Mouse (Mus musculus): ENCODE results near the gene Mrpl19.

Gene Mrpl19

DNA sequence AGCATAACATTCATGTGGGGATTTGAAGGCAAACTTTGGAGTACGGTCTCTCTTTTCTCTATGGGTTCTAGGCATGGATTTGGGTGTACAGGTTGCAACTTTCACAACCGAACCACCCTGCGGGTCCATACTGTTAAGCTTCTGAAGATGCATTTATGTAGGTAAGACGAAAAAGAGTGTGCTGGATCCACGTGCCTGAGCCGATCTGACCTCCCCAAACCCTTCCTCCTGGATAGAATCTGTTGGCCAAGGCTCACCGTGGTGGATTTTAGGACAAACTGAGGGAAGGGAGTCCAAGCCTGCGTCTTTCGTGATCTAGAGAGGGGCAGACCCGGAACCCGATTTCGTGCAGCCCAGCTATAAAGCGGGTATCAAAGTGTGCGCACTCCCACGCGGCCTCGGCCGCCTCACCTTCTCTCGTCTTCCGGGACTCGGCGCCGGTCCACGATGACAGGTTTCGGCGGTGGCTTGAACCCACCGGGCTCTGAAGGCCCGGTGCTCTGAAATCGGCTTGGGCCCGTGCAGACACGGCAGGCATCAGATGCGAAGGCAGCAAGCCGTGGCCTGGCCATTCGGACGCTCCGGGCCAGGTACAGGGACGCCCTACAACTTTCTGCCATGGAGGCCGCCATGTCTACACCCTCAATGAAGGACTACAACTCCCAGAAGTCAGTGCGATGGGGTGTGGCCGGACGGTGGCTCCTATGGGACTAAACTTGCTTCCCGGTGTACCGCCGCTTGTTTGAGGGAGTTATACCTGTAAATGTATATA, at the start of gene Mrpl19:
Gene Mrpl19, minus strand, starts transcription at position 663 of the 772 bp plus-strand sequence.
- in situ Hi-C loops (cut with MboI, MseI), result loop anchor here (5.0 kb wide), 1 partner anchor 687 kb away; no protein-coding TSS in a partner anchor

- in situ Hi-C loops (cut with MboI, MseI), result loop anchor here (10.0 kb wide), 1 partner anchor 1228 kb away; no protein-coding TSS in a partner anchor
Measured at GRCm38 (mm10) chr6:82012392-82012791, 46.6 kb upstream of the Mrpl19 start.

- in situ Hi-C loops (cut with MboI, MseI), result loop anchor here (10.0 to 25.0 kb wide), 2 partner anchors 205 to 622 kb away; no protein-coding TSS in a partner anchor
Measured at GRCm38 (mm10) chr6:81990049-81990810, 24.5 kb upstream of the Mrpl19 start.

DNA sequence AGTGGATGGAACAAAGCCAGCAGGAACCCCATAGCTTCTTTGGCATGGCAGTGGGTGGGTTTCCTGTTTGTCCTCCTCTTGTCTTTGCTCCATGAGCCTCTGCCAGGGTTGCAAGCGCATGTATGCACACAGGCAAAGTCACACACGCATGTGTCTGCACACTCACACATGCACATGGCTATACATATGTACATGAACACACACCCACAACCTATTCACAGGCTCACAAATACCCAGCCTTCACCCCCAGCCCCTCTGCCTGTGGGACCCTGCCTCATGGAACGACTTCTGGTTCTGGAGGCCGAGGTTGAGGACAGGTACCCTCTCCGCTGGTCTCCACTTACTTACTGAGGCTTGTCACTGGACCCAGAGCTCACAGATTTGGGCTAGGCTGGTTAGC, 22.6 kb upstream of the Mrpl19 start:
- in situ Hi-C loops (cut with MboI, MseI), result loop anchor here (10.0 to 25.0 kb wide), 2 partner anchors 126 to 624 kb away; no protein-coding TSS in a partner anchor

- in situ Hi-C loops (cut with MboI, MseI), result loop anchor here (10.0 to 25.0 kb wide), 2 partner anchors 127 to 625 kb away; no protein-coding TSS in a partner anchor
Measured at GRCm38 (mm10) chr6:81987580-81987979, 21.8 kb upstream of the Mrpl19 start.

DNA sequence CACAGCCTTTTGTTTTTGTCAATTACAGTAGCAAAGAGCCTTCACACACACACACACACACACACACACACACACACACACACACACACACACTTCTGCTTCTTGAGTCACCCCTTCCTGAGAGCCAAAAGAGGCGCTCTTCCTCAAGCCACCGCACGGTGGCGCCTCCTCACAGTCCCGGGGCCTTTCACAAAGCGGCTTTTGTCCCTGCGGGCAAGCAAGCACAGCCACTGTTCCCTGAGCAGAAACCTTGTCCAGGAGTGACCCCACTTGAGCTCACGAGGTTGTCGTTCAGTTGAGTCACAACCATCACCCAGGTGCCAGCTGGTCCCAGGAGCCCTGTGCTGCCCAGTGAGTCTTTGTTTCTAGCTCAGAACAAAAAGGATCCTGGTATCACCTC, 21.3 kb upstream of the Mrpl19 start:
- in situ Hi-C loops (cut with MboI, MseI), result loop anchor here (10.0 to 25.0 kb wide), 2 partner anchors 128 to 625 kb away; no protein-coding TSS in a partner anchor

GRCm38 (mm10) chr6:81986599-81986998, 20.8 kb upstream of the Mrpl19 start:
- in situ Hi-C loops (cut with MboI, MseI), result loop anchor here (10.0 to 25.0 kb wide), 2 partner anchors 128 to 626 kb away; no protein-coding TSS in a partner anchor

- in situ Hi-C loops (cut with MboI, MseI), result loop anchor here (10.0 to 25.0 kb wide), 2 partner anchors 129 to 626 kb away; no protein-coding TSS in a partner anchor
Measured at GRCm38 (mm10) chr6:81986171-81986570, 20.4 kb upstream of the Mrpl19 start.

DNA sequence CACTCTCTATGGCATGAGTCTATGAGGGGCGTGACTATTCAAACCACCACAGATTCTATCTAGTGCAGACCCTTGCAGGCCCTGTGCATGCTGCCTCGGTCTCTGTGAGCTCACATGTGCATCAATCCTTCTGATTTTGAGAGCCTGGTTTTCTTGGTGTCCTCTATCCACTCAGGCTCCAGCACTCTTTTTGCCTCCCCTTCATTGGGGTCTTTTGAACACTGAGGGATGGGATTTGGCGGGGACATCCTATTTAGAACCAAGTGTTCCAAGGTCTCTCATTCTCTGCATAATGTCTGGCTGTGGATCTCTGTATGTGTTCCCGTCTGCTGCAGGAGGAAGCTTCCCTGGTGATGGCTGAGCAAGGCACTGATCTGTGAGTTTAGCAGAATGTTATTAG, 13.5 kb upstream of the Mrpl19 start:
- in situ Hi-C loops (cut with MboI, MseI), result loop anchor here (5.0 to 25.0 kb wide), 2 partner anchors 633 to 733 kb away; no protein-coding TSS in a partner anchor

DNA sequence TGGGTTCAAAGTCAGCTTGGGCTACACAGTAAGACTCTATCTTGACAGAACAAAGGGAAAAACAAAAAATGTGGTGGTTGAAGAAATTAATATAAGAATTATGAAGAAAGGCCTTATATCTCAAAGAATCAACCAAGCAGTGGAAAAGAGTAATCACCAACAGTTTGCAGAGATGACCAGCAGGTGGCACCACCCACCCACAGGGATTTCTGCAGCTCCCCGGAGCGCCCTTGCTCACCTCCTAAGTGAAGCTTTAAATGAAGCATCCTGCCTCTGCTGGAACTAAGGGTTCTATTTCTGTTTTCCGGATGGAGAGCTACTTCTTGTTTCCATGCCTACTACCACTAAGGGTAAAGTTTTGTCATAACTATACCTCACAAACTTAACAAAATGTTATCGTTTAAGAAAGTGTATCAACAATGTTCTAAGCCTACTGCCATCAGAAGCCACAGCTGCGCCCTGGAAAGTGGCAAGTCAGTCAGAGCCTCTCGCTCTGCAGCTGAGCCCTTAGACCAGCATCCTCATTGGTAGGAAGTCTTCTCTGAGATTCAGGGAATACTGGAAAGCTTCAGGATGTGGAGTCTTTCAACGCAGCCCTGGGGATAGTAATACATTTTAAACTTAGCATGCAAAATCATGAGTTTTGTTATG, 10.3 kb upstream of the Mrpl19 start:
- in situ Hi-C loops (cut with MboI, MseI), result loop anchor here (5.0 to 25.0 kb wide), 2 partner anchors 636 to 736 kb away; no protein-coding TSS in a partner anchor

GRCm38 (mm10) chr6:81972595-81972994, 6.8 kb upstream of the Mrpl19 start:
- in situ Hi-C loops (cut with MboI, MseI), result no loop called here

DNA sequence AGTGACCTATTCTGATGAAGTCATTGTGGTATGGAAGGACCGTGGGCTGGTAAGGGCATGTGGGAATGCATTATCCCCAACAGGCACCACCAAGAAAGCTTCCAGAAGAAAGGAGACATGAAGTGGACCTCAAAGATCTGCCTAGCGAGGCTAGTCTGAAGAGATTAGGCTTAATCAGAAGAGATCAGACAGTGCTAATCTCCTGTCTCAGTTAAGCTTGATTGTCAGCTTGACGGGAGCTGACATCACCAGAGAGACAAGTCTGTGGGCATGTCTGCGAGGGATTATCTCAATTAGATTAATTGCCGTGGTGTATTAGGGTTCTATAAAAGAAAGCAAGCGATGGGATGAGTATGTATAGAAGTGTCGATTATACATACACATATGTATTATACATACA, 5.4 kb upstream of the Mrpl19 start:
- in situ Hi-C loops (cut with MboI, MseI), result no loop called here

DNA sequence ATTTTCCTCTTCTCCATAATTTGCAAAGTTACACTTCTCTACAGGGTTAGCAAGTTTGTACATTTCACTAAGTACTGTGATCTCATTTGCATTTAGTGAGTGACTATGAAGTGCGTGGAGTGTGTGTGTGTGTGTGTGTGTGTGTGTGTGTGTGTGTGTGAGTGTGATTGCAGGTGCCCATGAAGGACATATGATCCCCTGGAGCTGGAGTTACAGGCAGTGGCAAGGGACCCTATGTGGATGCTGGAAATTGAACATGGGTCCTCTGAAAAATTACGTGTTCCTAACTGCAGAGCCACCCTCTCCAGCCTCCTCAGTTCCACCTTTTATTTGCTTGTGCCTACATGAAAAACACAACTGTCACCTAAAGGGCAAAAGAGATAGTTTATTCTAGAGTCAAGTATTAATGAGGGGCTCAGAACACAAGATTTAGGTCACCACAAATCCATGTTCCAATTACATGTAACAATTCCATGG, 348 bp upstream of the Mrpl19 start:
- in situ Hi-C loops (cut with MboI, MseI), result loop anchor here (5.0 kb wide), 1 partner anchor 686 kb away; no protein-coding TSS in a partner anchor

GRCm38 (mm10) chr6:81960284-81960683, 5.5 kb downstream of the Mrpl19 start:
- in situ Hi-C loops (cut with MboI, MseI), result no loop called here

- in situ Hi-C loops (cut with MboI, MseI), result no loop called here
Measured at GRCm38 (mm10) chr6:81959866-81960265, 5.9 kb downstream of the Mrpl19 start.

DNA sequence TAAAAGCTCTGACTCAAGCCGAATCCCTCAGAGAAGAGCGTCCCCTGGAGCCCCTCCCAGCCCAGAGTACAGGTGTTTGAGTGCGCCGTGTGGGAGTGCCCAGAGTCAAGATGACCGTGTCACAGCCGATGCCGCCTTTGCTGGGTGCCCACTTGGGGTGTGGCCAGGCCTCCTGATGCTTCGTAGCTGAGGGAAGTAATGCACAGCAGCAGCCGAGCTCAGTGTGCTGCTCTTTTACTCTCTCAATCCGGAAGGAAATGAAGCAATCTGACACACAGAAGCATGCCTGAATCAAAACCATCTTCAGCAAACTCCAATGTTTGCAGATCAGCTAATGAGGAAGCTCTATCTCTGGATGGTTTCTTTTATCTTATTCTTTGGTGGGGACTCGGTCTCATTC, 7.8 kb downstream of the Mrpl19 start:
- in situ Hi-C loops (cut with MboI, MseI), result no loop called here

- in situ Hi-C loops (cut with MboI, MseI), result no loop called here
Measured at GRCm38 (mm10) chr6:81956399-81956798, 9.4 kb downstream of the Mrpl19 start.

DNA sequence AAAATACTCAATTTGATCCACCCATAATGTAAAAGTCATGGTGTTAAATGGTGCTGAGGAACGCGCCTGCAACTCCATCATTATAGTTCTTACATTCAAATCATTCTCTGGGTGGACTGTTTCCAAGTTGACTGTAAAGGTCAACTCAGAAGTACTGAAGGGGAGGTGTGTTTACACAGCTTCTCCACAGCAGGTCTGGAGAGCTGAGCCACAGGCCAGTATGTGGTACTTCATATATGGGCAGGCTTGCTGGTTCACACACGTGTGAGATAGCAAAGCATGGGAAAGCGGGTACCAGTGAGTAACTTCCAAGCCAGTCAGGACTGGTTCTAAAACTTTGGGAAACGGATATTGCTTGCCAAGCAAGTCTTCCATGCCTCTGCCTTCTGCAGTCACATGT, 10.6 kb downstream of the Mrpl19 start:
- in situ Hi-C loops (cut with MboI, MseI), result no loop called here

DNA sequence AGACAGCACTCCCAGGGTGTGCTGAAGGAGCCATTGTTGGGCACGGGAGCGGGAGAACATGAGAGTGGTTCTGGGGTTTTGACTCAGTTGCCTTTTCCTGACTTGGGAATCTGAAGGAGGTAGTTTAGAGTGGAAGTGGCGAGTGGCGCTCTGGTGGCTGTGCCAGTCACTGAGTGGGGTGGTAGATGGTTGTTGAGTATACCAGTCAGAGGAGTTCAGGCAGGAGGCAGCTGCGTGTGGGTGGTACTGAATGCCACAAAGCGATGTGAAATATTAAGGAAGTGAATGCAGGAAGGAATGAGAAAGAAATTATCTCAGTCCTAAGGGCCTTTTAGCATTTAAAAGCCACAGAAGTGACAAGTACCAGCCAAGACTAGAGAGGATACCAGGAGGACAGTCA, 18.9 kb downstream of the Mrpl19 start:
- in situ Hi-C loops (cut with MboI, MseI), result no loop called here

DNA sequence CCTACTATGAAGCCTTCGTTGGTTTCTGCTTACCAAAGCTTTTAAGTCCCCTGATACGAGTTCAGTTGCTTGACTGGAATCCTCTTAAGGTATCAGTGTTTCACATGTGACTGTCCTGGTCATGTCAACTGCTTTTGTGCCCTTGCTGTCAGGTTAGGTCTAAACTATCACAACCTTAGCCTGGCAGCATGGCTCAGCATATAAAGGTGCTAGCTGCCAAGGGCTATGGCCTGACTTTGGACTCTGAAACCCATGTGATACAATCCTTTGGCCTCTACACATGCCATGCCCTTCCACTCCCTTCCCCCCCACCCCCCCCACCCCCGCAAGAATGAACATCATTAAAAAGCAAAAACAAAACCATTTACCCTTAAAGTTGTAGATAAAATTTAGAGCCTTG, 21.3 kb downstream of the Mrpl19 start:
- in situ Hi-C loops (cut with MboI, MseI), result no loop called here

DNA sequence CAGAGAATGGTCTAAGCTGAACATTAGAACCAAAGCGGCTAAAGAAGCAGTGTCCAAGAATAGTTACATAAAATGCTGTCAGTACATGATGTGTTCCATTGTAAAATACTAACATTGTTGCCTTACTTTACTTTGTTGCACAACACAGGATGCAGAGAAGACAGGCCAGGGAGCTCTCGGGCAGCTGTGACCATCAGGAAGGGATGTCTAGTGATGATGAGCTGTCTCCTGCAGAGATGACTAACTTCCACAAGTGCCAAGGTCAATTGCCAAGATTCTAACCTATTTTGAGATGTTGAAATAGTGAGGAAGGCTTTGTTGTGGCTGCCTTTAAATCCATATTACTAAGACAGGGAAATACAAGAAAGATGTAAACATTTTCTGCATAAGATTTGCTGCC, 22.5 kb downstream of the Mrpl19 start:
- in situ Hi-C loops (cut with MboI, MseI), result no loop called here

All from T-helper 1 cell (primary cell).